Mouse (Mus musculus): Measurements from ENCODE around the gene Brpf3. TPM values are rescaled to one million over a fixed set of nuclear protein-coding genes. Genes with fewer than 3 reads are reported as not detected.

Brpf3 gene
- total and polyA plus RNA-seq, 3 experiments, result 0.40 to 12.1 (median 1.5) TPM

GRCm38 (mm10) chr17:28804973-28805372 is 4.1 kb downstream of the Brpf3 start:
- TF ChIP-seq MAFK (IDR thresholded peaks at IDR 0.05; ENCODE audit: insufficient replicate concordance, low read length) (no peak), IRF4 (IDR thresholded peaks at IDR 0.05; ENCODE audit: low read depth, low read length) (no peak), MXI1 (IDR thresholded peaks at IDR 0.05; ENCODE audit: low read depth, low read length) (no peak)
- Histone ChIP-seq H3K4me1 (ENCODE audit: control insufficient read depth in 1 of 2, insufficient read depth in 2 of 2) (peaks cover 0 to 19% of the 10 kb centered on the region in 2 experiments; a peak in 2 of 4 replicates), H3K9ac (ENCODE audit: insufficient read depth, low read depth) (no peak overlapping the region), H3K4me2 (ENCODE audit: insufficient read depth, low read depth, poor library complexity, severe bottlenecking) (no peak overlapping the region), H3K27me3 (replicated peaks) (no peaks in the 10 kb centered on the region), H3K36me3 (replicated peaks in 1 of 2; ENCODE audit: control insufficient read depth in 1 of 2, insufficient read depth in 1 of 2, low read length in 1 of 2) (peaks cover 14 to 41% of the 10 kb centered on the region in 2 experiments), H3K4me3 (replicated peaks in 1 of 3; ENCODE audit: low read depth in 2 of 3, low read length in 2 of 3, poor library complexity in 1 of 3) (no peak overlapping the region), H3K27ac (ENCODE audit: insufficient read depth, low read depth) (no peak overlapping the region), H3K79me2 (replicated peaks; ENCODE audit: control insufficient read depth, extremely low read depth, insufficient read depth, poor library complexity, severe bottlenecking) (no peaks in the 10 kb centered on the region), H3K9me3 (replicated peaks; ENCODE audit: low read length) (no peaks in the 10 kb centered on the region)
- dilution Hi-C loops (cut with MboI; ENCODE audit: extremely low pct_ligation_motif_present, extremely low pct_unique_long_range_greater_than_20kb, low sequenced_read_pairs), result no loop called here
- in situ Hi-C loops (cut with MboI; ENCODE audit: low pct_ligation_motif_present, low pct_unique_long_range_greater_than_20kb, low sequenced_read_pairs), result no loop called here
- DNase-seq (ENCODE audit: extremely low read depth), result no peak

- peaks cover 14 to 56% of the 10 kb centered on the region in 2 experiments for H3K36me3 ChIP-seq (replicated peaks in 1 of 2; ENCODE audit: control insufficient read depth in 1 of 2, insufficient read depth in 1 of 2, low read length in 1 of 2)
- no peak overlapping the region for H3K27ac ChIP-seq (ENCODE audit: insufficient read depth, low read depth)
- H3K27me3 ChIP-seq (replicated peaks), result no peaks in the 10 kb centered on the region
- H3K4me2 ChIP-seq (ENCODE audit: insufficient read depth, low read depth, poor library complexity, severe bottlenecking), result no peak overlapping the region
- dilution Hi-C loops (cut with MboI; ENCODE audit: extremely low pct_ligation_motif_present, extremely low pct_unique_long_range_greater_than_20kb, low sequenced_read_pairs) (no loop called here), in situ Hi-C loops (cut with MboI; ENCODE audit: low pct_ligation_motif_present, low pct_unique_long_range_greater_than_20kb, low sequenced_read_pairs) (no loop called here)
- no peak overlapping the region for H3K9ac ChIP-seq (ENCODE audit: insufficient read depth, low read depth)
- TF ChIP-seq ZC3H11A (IDR thresholded peaks at IDR 0.05; ENCODE audit: low read depth, low read length), result no peak
- TF ChIP-seq HCFC1 (IDR thresholded peaks at IDR 0.05; ENCODE audit: low read depth, low read length), result no peak
- TF ChIP-seq USF2 (conservative IDR thresholded peaks at IDR 0.05; ENCODE audit: low read depth, low read length), result no peak
- TF ChIP-seq RCOR1 (conservative IDR thresholded peaks at IDR 0.05; ENCODE audit: low read depth, low read length), result no peak
- no peak for TF ChIP-seq POLR2AphosphoS2 (IDR thresholded peaks at IDR 0.05; ENCODE audit: low read depth, low read length)
- H3K4me1 ChIP-seq (ENCODE audit: control insufficient read depth in 1 of 2, insufficient read depth in 2 of 2), result peaks cover 0 to 14% of the 10 kb centered on the region in 2 experiments; a peak in 2 of 4 replicates
- DNase-seq (ENCODE audit: extremely low read depth), result no peak
- no peak overlapping the region for H3K4me3 ChIP-seq (replicated peaks in 1 of 3; ENCODE audit: low read depth in 2 of 3, low read length in 2 of 3, poor library complexity in 1 of 3)
- no peaks in the 10 kb centered on the region for H3K79me2 ChIP-seq (replicated peaks; ENCODE audit: control insufficient read depth, extremely low read depth, insufficient read depth, poor library complexity, severe bottlenecking)
- H3K9me3 ChIP-seq (replicated peaks; ENCODE audit: low read length), result no peaks in the 10 kb centered on the region
These were observed 5.9 kb downstream of the Brpf3 start for GRCm38 (mm10) chr17:28806770-28807169.

GRCm38 (mm10) chr17:28808714-28809113 is 7.8 kb downstream of the Brpf3 start:
- peaks cover 17 to 64% of the 10 kb centered on the region in 2 experiments for H3K36me3 ChIP-seq (replicated peaks in 1 of 2; ENCODE audit: control insufficient read depth in 1 of 2, insufficient read depth in 1 of 2, low read length in 1 of 2)
- peaks cover 0 to 3% of the 10 kb centered on the region in 2 experiments; a peak in 1 of 4 replicates for H3K4me1 ChIP-seq (ENCODE audit: control insufficient read depth in 1 of 2, insufficient read depth in 2 of 2)
- H3K27ac ChIP-seq (ENCODE audit: insufficient read depth, low read depth), result no peak overlapping the region
- H3K4me3 ChIP-seq (replicated peaks in 1 of 3; ENCODE audit: low read depth in 2 of 3, low read length in 2 of 3, poor library complexity in 1 of 3), result no peak overlapping the region
- in situ Hi-C loops (cut with MboI; ENCODE audit: low pct_ligation_motif_present, low pct_unique_long_range_greater_than_20kb, low sequenced_read_pairs), result no loop called here
- H3K9ac ChIP-seq (ENCODE audit: insufficient read depth, low read depth), result no peak overlapping the region
- DNase-seq (ENCODE audit: extremely low read depth), result no peak
- no peaks in the 10 kb centered on the region for H3K27me3 ChIP-seq (replicated peaks)
- no peak overlapping the region for H3K4me2 ChIP-seq (ENCODE audit: insufficient read depth, low read depth, poor library complexity, severe bottlenecking)
- no peaks in the 10 kb centered on the region for H3K9me3 ChIP-seq (replicated peaks; ENCODE audit: low read length)
- H3K79me2 ChIP-seq (replicated peaks; ENCODE audit: control insufficient read depth, extremely low read depth, insufficient read depth, poor library complexity, severe bottlenecking), result no peaks in the 10 kb centered on the region
- dilution Hi-C loops (cut with MboI; ENCODE audit: extremely low pct_ligation_motif_present, extremely low pct_unique_long_range_greater_than_20kb, low sequenced_read_pairs), result no loop called here
- TF ChIP-seq GABPA (IDR thresholded peaks at IDR 0.05; ENCODE audit: insufficient replicate concordance, low read depth, low read length) (no peak), POLR2AphosphoS2 (IDR thresholded peaks at IDR 0.05; ENCODE audit: low read depth, low read length) (no peak), USF1 (IDR thresholded peaks at IDR 0.05; ENCODE audit: low read depth, low read length) (no peak)
